Mouse (Mus musculus) adrenal gland, adult 8-10 months (tissue): ENCODE measurements around the gene Ms4a4c. TPM values are rescaled to one million over a fixed set of nuclear protein-coding genes. Genes with fewer than 3 reads are reported as not detected.
"Not testable (repeated sequence)": the region's sequence is repeated elsewhere in the genome, so short reads cannot be mapped to it uniquely, and the experiment has no call there.

Experiments used
- DNase-seq: peaks from one replicate; pipeline ENCODE4 v3.0.0; 2022
- total RNA-seq, 4 experiments: library from RNA; stranded (reverse); gene quantifications; 2 replicates each; pipeline ENCODE4 v1.2.4; 2022

Gene Ms4a4c
- total RNA-seq, 4 experiments from 2014 or later = 0.40 to 3.5 (median 0.93) TPM

GRCm38 (mm10) chr19:11466471-11466870 lies 61.9 kb downstream of the Ms4a4c start:
- DNase-seq = no peak

DNA sequence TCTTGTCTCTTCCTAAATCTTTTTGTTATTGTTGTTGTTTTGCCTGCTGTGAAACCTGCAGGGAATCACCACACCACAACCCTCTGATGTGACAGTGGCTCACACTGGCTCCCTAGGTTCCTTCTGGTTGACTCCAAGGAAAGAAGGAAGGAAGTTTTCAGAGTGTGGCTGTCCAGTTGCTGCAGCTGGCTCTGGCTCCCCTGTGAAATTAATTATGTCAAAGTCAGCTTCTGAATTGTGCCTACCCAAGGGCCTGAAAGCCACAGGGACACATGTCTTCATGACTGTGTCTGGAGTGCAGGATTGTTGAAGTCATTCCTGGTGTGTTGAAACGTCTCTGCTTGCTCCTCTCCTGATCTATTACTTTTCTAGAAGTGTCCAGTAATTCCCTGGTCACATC lies 63.8 kb downstream of the Ms4a4c start:
- not testable (repeated sequence) for DNase-seq

- not testable (repeated sequence) for DNase-seq
These were observed 64.6 kb downstream of the Ms4a4c start, which contains the start of gene Ms4a6c for GRCm38 (mm10) chr19:11469215-11469614. TSS of gene Ms4a6c (plus strand) at chr19:11469366.

Other genes starting within 250 kb of the Ms4a4c start
- gene 1700025F22Rik, start 239.4 kb upstream of the Ms4a4c start, total RNA-seq = not detected
- gene Ms4a13, start 208.0 kb upstream of the Ms4a4c start, total RNA-seq = not detected
- under 1 TPM in 1 of 4 experiments, not detected in 3; 0.22 TPM for gene Ms4a12, start 172.3 kb upstream of the Ms4a4c start, total RNA-seq
- gene Ms4a1, start 138.5 kb upstream of the Ms4a4c start, total RNA-seq = under 1 TPM; 0.38 to 0.89 (median 0.56) TPM
- not detected for gene Ms4a5, start 120.9 kb upstream of the Ms4a4c start, total RNA-seq
- under 1 TPM; 0.07 to 0.43 (median 0.25) TPM for gene Ms4a14, start 90.3 kb upstream of the Ms4a4c start, total RNA-seq
- gene Ms4a7, start 68.6 kb upstream of the Ms4a4c start, total RNA-seq = 10 to 100 TPM in 2 of 4 experiments, 1 to 10 TPM in 2; 1.6 to 14.0 (median 7.6) TPM
- gene Ms4a4a, start 29.2 kb upstream of the Ms4a4c start, total RNA-seq = 1 to 10 TPM; 3.0 to 8.9 (median 8.4) TPM
- 1 to 10 TPM in 3 of 4 experiments, under 1 TPM in 1; 0.66 to 3.0 (median 1.5) TPM for gene Ms4a4b, start 38.8 kb downstream of the Ms4a4c start, total RNA-seq
- 10 to 100 TPM; 10.3 to 18.6 (median 17.5) TPM for gene Ms4a6c, start 64.6 kb downstream of the Ms4a4c start, total RNA-seq
- under 1 TPM; 0.22 to 0.89 (median 0.35) TPM for gene Gm8369, start 81.2 kb downstream of the Ms4a4c start, total RNA-seq
- gene Ms4a6b, start 111.7 kb downstream of the Ms4a4c start, total RNA-seq = 10 to 100 TPM in 2 of 4 experiments, 1 to 10 TPM in 2; 6.8 to 11.0 (median 9.6) TPM
- gene Ms4a4d, start 132.0 kb downstream of the Ms4a4c start, total RNA-seq = 1 to 10 TPM; 1.8 to 3.3 (median 2.3) TPM
- gene Ms4a6d, start 200.1 kb downstream of the Ms4a4c start, total RNA-seq = 10 to 100 TPM in 1 of 4 experiments, 1 to 10 TPM in 3; 6.9 to 10.1 (median 8.8) TPM
- gene Ms4a2, start 218.9 kb downstream of the Ms4a4c start, total RNA-seq = under 1 TPM in 1 of 4 experiments, not detected in 3; 0.52 TPM
- gene Ms4a3, start 236.1 kb downstream of the Ms4a4c start, total RNA-seq = not detected